Mouse (Mus musculus) heart, embryonic 16.5 days (tissue): ENCODE results near the gene Kif1bp. TPM values are rescaled to one million over a fixed set of nuclear protein-coding genes. Genes with fewer than 3 reads are reported as not detected.
"Not testable (repeated sequence)": the region's sequence is repeated elsewhere in the genome, so short reads cannot be mapped to it uniquely, and the experiment has no call there.

Experiments used
- ATAC-seq: fragments of 200-750 bp; cut with Nextera tagmentation; replicated peaks from 2 replicates; pipeline ENCODE4 v1.8.0; 2017; ENCODE audit warnings: moderate number of reproducible peaks; ENCODE audit not compliant: insufficient read depth, low FRiP score; ENCODE audit errors: extremely low read depth
- H3K27ac ChIP-seq: fragments of 300-500 bp; sonication (generic); 2 replicates; pipeline ENCODE4 v1.5.1; 2014; ENCODE audit warnings: mild to moderate bottlenecking, low read length, control low read depth, moderate library complexity
- H3K27me3 ChIP-seq: fragments of 300-500 bp; sonication (generic); 2 replicates; pipeline ENCODE4 v1.6.1; 2014; ENCODE audit warnings: low read length, mixed read lengths; ENCODE audit not compliant: control insufficient read depth, insufficient read depth
- H3K36me3 ChIP-seq: fragments of 300-500 bp; sonication (generic); 2 replicates; pipeline ENCODE4 v1.6.1; 2014; ENCODE audit not compliant: control insufficient read depth, insufficient read depth
- H3K4me1 ChIP-seq: fragments of 300-500 bp; sonication (generic); 2 replicates; pipeline ENCODE4 v1.6.1; 2014; ENCODE audit warnings: low read length, mixed read lengths; ENCODE audit not compliant: control insufficient read depth, insufficient read depth
- H3K4me2 ChIP-seq: fragments of 300-500 bp; sonication (generic); 2 replicates; pipeline ENCODE4 v1.6.1; 2014; ENCODE audit warnings: low read depth, mild to moderate bottlenecking, control low read depth, low read length
- H3K4me3 ChIP-seq: fragments of 300-500 bp; sonication (generic); 2 replicates; pipeline ENCODE4 v1.5.1; 2014; ENCODE audit warnings: mild to moderate bottlenecking, control low read depth, low read length
- H3K9ac ChIP-seq: fragments of 300-500 bp; sonication (generic); 2 replicates; pipeline ENCODE4 v1.6.1; 2014; ENCODE audit warnings: low read length, control low read depth
- H3K9me3 ChIP-seq: fragments of 300-500 bp; sonication (generic); replicated peaks from 2 replicates; pipeline ENCODE4 v1.6.1; 2016; ENCODE audit warnings: low read length; ENCODE audit not compliant: control insufficient read depth
- WGBS: fragments of 180-500 bp; shearing (Covaris S2); extraction: QIAGEN DNeasy Blood & Tissue Kit; methylation state at CpG from one replicate; pipeline ENCODE4 v1.1.7; 2014; 5-methylcytosine and 5-hydroxymethylcytosine counted together
- polyA plus RNA-seq: library from polyadenylated mRNA; unstranded; fragments of >200 nt; fragmentation: Nextera tagmentation; extraction: Ambion mirVana; gene quantifications from 2 replicates; pipeline ENCODE4 v1.2.1, GENCODE M21; 2015

Kif1bp gene
- polyA plus RNA-seq, 1 experiment from 2014 or later: 28.5 TPM

DNA sequence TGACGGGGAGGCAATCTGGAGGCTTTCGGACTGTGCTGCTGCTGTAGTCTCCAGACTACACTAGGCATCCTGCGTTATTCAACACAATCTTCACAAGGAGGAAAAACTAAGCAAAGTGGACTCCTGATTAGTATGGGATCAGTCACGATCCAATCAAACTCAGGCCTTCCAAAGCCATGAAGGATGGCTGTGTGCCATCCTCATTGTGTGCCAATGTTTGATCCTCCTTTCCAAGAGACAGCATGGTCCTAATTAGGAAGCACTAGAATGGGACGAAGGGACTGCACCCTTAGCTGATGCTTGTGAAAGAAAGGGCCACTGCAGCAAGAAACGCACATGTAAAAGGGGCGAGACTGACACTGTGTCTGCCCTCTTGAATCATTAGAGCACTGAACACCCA, 14.2 kb upstream of the Kif1bp start:
- WGBS: 86% methylated on average over 7 of the region's 7 CpGs
- Histone ChIP-seq H3K36me3 (peaks cover 50% of the 10 kb centered on the region), H3K4me2 (no peak overlapping the region), H3K9ac (no peak overlapping the region), H3K4me1 (peaks cover 2% of the 10 kb centered on the region; the same call in 1 of the 2 replicates), H3K27ac (no peak overlapping the region), H3K9me3 (no peaks in the 10 kb centered on the region), H3K4me3 (no peak overlapping the region), H3K27me3 (no peaks in the 10 kb centered on the region)
- no peak for ATAC-seq

DNA sequence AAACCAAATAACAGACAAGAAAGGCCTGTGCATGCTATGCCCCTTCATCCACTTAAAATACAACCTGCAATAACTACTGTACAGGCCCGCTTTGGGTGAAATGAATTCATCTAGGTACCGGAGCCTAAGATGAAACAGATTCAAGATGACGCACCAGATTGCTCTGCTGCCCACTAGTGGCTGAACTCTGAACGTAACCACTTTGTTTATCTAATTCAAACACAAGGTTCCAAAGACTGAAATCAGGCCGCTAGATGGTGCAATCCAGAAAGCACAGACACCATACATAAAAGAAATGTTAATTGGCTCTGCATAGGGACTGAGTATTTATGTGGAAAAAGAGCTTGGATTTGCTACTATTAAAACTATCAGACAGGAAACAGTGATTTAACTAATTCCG, 11.9 kb upstream of the Kif1bp start:
- 34% methylated on average over 6 of the region's 6 CpGs for WGBS
- ATAC-seq: peak; percentile 49; the same call in 1 of the 2 replicates
- H3K36me3 ChIP-seq: peaks cover 60% of the 10 kb centered on the region
- H3K27me3 ChIP-seq: no peaks in the 10 kb centered on the region
- H3K4me1 ChIP-seq: peaks cover 2% of the 10 kb centered on the region; the same call in 1 of the 2 replicates
- no peaks in the 10 kb centered on the region for H3K9me3 ChIP-seq
- no peak overlapping the region for H3K4me2 ChIP-seq
- no peak overlapping the region for H3K9ac ChIP-seq
- H3K4me3 ChIP-seq: no peak overlapping the region
- no peak overlapping the region for H3K27ac ChIP-seq

- ATAC-seq: no peak
- WGBS: 62% methylated on average over 4 of the region's 4 CpGs
- no peak overlapping the region for H3K4me3 ChIP-seq
- no peak overlapping the region for H3K9ac ChIP-seq
- H3K4me1 ChIP-seq: peaks cover 2% of the 10 kb centered on the region; the same call in 1 of the 2 replicates
- no peaks in the 10 kb centered on the region for H3K27me3 ChIP-seq
- no peak overlapping the region for H3K27ac ChIP-seq
- H3K9me3 ChIP-seq: no peaks in the 10 kb centered on the region
- peaks cover 66% of the 10 kb centered on the region for H3K36me3 ChIP-seq
- H3K4me2 ChIP-seq: no peak overlapping the region
Observed at GRCm38 (mm10) chr10:62588616-62589015, 10.4 kb upstream of the Kif1bp start.

GRCm38 (mm10) chr10:62583245-62583644, 5.0 kb upstream of the Kif1bp start:
- Histone ChIP-seq H3K27me3 (no peaks in the 10 kb centered on the region), H3K9ac (no peak overlapping the region), H3K4me1 (peaks cover 3% of the 10 kb centered on the region), H3K27ac (no peak overlapping the region), H3K4me2 (no peak overlapping the region), H3K9me3 (no peaks in the 10 kb centered on the region), H3K4me3 (no peak overlapping the region), H3K36me3 (peaks cover 65% of the 10 kb centered on the region)
- WGBS: 79% methylated on average over 1 of the region's 1 CpGs
- ATAC-seq: no peak

GRCm38 (mm10) chr10:62582701-62583100, 4.4 kb upstream of the Kif1bp start:
- H3K27me3 ChIP-seq: no peaks in the 10 kb centered on the region
- H3K9me3 ChIP-seq: no peaks in the 10 kb centered on the region
- H3K27ac ChIP-seq: no peak overlapping the region
- 70% methylated on average over 7 of the region's 7 CpGs for WGBS
- H3K9ac ChIP-seq: no peak overlapping the region
- ATAC-seq: no peak
- peaks cover 60% of the 10 kb centered on the region for H3K36me3 ChIP-seq
- H3K4me1 ChIP-seq: peaks cover 3% of the 10 kb centered on the region
- no peak overlapping the region for H3K4me2 ChIP-seq
- H3K4me3 ChIP-seq: no peak overlapping the region

- Histone ChIP-seq H3K27ac (no peak overlapping the region), H3K36me3 (peaks cover 57% of the 10 kb centered on the region), H3K4me3 (no peak overlapping the region), H3K9me3 (no peaks in the 10 kb centered on the region), H3K4me1 (peaks cover 7% of the 10 kb centered on the region), H3K9ac (no peak overlapping the region), H3K27me3 (no peaks in the 10 kb centered on the region), H3K4me2 (no peak overlapping the region)
- 88% methylated on average over 17 of the region's 17 CpGs for WGBS
- ATAC-seq: no peak
Observed at GRCm38 (mm10) chr10:62582263-62582662, 4.0 kb upstream of the Kif1bp start.

GRCm38 (mm10) chr10:62579129-62579528, 872 bp upstream of the Kif1bp start:
- not testable (repeated sequence) for H3K27ac ChIP-seq, ATAC-seq, H3K9me3 ChIP-seq, H3K27me3 ChIP-seq, H3K9ac ChIP-seq, H3K4me3 ChIP-seq, H3K4me2 ChIP-seq
- WGBS: 90% methylated on average over 12 of the region's 13 CpGs
- H3K4me1 ChIP-seq: peaks cover 15% of the 10 kb centered on the region
- H3K36me3 ChIP-seq: peaks cover 39% of the 10 kb centered on the region

DNA sequence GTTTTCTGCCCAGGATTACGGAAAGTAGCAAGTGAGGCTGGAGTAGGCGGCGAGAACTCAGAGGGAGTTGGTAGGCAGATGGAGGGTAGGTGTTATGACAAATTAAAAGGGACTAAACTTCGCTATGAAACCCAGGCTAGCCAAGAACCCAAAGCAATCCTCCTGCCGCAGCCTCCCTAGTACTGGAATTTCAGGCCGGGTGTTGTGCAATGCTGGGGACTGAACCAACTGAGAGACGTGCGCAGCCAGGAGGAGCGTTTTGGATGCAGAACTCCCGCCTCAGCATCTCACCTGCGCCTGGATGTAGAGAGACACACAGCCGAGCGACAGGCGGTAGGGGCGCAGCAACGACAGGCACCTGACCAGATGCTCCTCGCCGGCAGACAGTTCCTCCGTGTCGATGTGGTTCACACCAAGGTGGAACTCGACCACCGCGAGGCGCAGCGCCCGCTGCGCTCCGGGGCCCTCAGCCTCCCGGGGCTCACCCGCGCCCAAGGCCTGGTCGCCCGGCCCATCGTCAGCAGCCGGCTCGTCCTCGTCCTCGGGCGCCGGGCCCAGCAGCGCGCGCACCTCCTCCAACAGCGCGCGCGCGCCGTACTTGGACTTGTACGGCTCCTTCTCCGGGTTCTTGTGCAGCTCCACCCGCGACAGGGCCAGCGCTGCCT, 452 bp downstream of the Kif1bp start:
- Histone ChIP-seq H3K4me3 (peak overlapping the region; percentile 83), H3K9me3 (no peaks in the 10 kb centered on the region), H3K27ac (peak overlapping the region; percentile 72), H3K4me2 (peak overlapping the region; percentile 71), H3K4me1 (peaks cover 15% of the 10 kb centered on the region), H3K36me3 (peaks cover 30% of the 10 kb centered on the region), H3K27me3 (no peaks in the 10 kb centered on the region), H3K9ac (peak overlapping the region; percentile 87)
- peak; percentile 77 for ATAC-seq
- WGBS: 2% methylated on average over 54 of the region's 54 CpGs

- H3K27me3 ChIP-seq: no peaks in the 10 kb centered on the region
- 86% methylated on average over 13 of the region's 13 CpGs for WGBS
- H3K27ac ChIP-seq: no peak overlapping the region
- no peaks in the 10 kb centered on the region for H3K9me3 ChIP-seq
- no peak for ATAC-seq
- no peak overlapping the region for H3K4me2 ChIP-seq
- no peak overlapping the region for H3K4me3 ChIP-seq
- H3K9ac ChIP-seq: no peak overlapping the region
- peaks cover 16% of the 10 kb centered on the region for H3K36me3 ChIP-seq
- H3K4me1 ChIP-seq: peaks cover 15% of the 10 kb centered on the region
Observed at GRCm38 (mm10) chr10:62575001-62575400, 3.3 kb downstream of the Kif1bp start.
